Mouse (Mus musculus): ENCODE measurements at regions not wholly inside any gene's neighbourhood (a gene's known extent, or its start where the extent isn't known, plus 50 kb on each side); places are given as distances from the start of the nearest gene placed in this dataset.

GRCm38 (mm10) chr7:90077565-90077964 is 52.4 kb upstream of the Picalm start:
- DNase-seq, result peak; percentile 52
- peak overlapping the region; percentile 95 for H3K27ac ChIP-seq
- peak; percentile 76 for ATAC-seq (ENCODE audit: low read depth)
- peaks cover 98% of the 10 kb centered on the region for H3K4me1 ChIP-seq (replicated peaks)
- H3K36me3 ChIP-seq, result no peaks in the 10 kb centered on the region
- no peaks in the 10 kb centered on the region for H3K9me3 ChIP-seq (replicated peaks)
- H3K4me3 ChIP-seq (replicated peaks), result 0 out of 2 replicates have a peak overlapping the region, but pooled peaks have one; percentile 3
- H3K9ac ChIP-seq, result peak overlapping the region; percentile 57
- WGBS (ENCODE audit: insufficient replicate concordance), result 30% methylated on average over 2 of the region's 2 CpGs
- peak overlapping the region; percentile 48 for H3K4me2 ChIP-seq
- H3K27me3 ChIP-seq, result no peaks in the 10 kb centered on the region

- ATAC-seq (ENCODE audit: low read depth) (peak; percentile 87), DNase-seq (peak; percentile 66)
- no peaks in the 10 kb centered on the region for H3K9me3 ChIP-seq (replicated peaks)
- WGBS (ENCODE audit: insufficient replicate concordance), result 18% methylated on average over 7 of the region's 7 CpGs
- H3K9ac ChIP-seq, result peak overlapping the region; percentile 69
- no peaks in the 10 kb centered on the region for H3K27me3 ChIP-seq
- no peaks in the 10 kb centered on the region for H3K36me3 ChIP-seq
- H3K27ac ChIP-seq, result peak overlapping the region; percentile 96
- peaks cover 98% of the 10 kb centered on the region for H3K4me1 ChIP-seq (replicated peaks)
- peak overlapping the region; percentile 64 for H3K4me2 ChIP-seq
- H3K4me3 ChIP-seq (replicated peaks), result peak overlapping the region; percentile 15; the same call in 1 of the 2 replicates
These were observed 49.8 kb upstream of the Picalm start for GRCm38 (mm10) chr7:90080083-90080772.
